Mouse (Mus musculus) yolk sac, embryonic 10.5 days (tissue): ENCODE results near the gene Stim2.
A peak's percentile ranks its signal among the peaks of the same experiment; 100 is the strongest.

Source experiments
- DNase-seq: peaks from one replicate; pipeline ENCODE4 v3.0.0-alpha.2; 2017; ENCODE audit warnings: low spot score

The Stim2 gene

DNA sequence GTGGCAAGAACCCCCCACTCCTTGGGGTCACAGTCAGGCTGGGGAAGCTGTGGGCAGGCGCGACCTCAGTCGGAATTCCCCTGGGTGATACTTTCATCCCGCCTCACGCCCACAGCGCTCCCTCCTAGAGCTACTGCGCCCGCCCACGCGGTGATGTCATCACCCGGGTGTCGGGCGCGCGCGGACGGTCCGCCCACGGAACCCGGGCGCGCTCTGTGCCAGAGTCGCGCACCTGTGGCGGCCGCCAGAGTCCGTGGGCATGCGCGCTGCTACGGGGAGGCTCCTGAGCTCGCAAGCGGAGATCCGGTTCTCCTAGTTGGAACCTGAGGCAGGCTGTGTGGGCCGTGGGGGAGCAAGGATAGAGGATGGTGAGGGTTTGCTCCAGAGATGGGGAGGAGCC is 3.0 kb upstream of the Stim2 start:
- peak; percentile 28 for DNase-seq

DNA sequence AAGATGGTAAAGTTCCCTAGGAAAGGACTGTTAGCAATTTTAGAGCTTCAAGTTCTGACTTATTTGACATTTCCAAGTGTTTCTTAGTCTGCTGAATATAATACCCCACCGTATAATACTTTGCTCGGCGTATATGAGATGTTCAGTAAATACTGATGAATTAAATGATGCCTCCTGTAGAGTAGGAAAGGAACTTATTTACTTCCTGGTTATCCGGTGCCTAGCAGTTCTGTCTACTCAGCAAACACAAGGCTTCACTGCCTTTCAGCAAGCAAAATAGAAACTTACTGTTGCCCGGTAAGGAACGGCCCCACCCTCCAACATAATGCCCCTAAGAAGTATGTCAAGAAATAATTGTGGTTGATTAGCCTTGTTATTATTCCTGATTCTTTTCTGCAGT is 1.5 kb upstream of the Stim2 start:
- no peak for DNase-seq

DNA sequence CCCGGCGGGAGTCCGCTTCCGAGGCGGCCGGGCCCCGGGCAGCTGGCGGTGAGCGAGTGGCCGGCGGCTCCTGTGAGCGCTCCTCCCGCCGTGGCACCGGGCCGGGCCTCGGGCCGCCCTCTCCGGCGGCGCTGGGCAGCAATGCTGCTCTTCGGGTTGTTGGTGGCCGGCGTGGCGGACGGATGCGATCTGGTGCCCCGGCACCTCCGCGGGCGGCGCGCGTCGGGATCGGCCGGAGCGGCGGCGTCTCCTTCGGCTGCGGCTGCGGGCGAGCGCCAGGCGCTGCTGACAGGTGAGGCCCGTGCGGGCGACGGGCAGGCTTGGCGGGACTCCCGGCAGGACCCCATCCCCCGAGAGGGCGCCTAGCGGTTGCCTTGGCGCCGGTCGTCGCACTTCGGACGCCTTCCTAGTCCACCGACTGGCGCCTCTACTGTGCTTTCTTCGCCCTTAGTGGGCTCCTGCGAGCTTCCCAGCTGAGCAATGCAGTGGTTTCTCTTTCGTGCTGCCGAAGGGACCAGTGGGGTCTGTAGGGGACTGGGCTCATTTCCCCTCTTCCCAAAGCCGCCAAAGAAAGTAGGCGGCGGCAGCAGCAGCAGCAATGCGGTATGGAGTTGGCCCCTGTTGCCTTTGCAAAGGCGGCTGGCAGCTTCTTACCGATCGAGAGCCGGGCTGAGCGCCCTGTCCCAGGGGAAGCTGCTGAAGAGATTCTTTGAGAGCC is 603 bp downstream of the Stim2 start:
- peak; percentile 65 for DNase-seq

DNA sequence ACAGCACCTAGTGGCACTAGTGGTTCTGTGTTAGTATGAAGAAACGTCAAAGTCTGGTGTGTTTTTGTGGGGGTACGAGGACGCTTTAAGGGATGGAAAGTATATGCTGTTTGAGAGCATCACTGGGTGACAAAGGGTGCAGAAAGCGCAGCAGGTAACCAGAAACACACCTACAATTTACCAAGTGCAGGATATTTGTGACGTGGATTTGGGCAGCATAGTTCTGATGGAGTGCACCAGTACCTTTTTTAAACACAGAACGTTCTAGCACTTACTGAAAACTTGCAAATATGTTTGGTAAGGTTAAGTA is 1.1 kb downstream of the Stim2 start:
- no peak for DNase-seq

GRCm38 (mm10) chr5:53999831-54000230 is 1.5 kb downstream of the Stim2 start:
- DNase-seq = no peak

DNA sequence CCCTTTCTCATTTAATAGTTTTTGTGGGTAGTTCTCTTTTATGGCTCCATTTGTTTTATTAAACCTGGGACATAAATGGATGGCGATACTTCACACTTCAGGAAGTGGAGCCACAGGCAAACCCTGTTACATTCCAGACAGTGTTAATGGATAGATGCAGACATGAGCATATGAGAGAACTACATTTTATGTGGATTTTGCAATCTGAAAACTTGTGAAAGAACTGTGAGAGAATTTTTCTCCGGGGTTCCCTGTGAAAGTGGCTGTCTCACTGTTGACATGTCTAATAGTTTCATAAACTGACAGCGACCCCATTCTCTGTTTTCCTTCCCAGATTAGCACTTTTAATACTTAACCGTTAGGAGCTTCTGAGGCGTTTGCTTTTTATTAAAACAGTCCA is 2.7 kb downstream of the Stim2 start:
- DNase-seq = no peak

- DNase-seq = no peak
These were observed 7.0 kb downstream of the Stim2 start for GRCm38 (mm10) chr5:54005111-54005864.

GRCm38 (mm10) chr5:54005865-54006225 is 7.5 kb downstream of the Stim2 start:
- DNase-seq = no peak

DNA sequence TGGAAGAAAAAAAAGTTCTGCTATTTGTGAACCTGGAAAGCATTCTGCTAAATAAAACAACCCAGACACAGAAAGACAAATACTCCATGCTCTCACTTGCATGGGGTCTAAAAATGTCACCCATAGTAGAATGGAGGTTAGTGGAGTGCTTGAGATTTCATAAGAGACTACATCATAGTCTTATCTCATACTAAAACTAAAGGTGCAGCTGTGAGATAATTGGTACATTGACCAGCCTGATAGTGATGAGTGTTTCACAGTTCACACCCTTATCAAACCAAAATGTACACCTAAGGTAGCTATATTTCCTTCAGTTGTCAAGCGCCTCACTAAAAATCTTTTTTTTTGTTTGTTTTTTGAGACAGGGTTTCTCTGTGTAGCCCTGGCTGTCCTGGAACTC is 8.5 kb downstream of the Stim2 start:
- DNase-seq = no peak

DNA sequence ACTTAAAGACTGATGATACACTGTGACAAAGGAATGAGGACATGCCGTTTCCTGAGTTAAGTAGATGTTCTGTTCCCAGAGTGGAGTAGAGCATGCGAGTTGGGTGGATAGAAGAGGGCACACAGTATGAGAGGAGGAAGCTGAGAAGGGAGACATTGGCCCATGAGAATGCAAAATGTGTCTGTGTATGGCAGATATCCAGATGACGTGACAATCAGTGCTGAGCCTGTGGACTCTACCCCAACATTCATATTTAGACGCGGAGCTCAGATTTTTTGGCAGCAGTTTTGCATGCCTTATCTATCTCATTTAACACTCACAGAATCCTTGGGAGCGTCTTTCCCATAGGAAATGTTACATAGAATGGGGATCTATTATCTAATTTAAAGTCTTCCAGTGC is 9.3 kb downstream of the Stim2 start:
- DNase-seq = no peak

- no peak for DNase-seq
These were observed 15.0 kb downstream of the Stim2 start for GRCm38 (mm10) chr5:54013271-54013670.

- DNase-seq = no peak
These were observed 18.8 kb downstream of the Stim2 start for GRCm38 (mm10) chr5:54017143-54017542.

- no peak for DNase-seq
These were observed 20.6 kb downstream of the Stim2 start for GRCm38 (mm10) chr5:54018856-54019255.

DNA sequence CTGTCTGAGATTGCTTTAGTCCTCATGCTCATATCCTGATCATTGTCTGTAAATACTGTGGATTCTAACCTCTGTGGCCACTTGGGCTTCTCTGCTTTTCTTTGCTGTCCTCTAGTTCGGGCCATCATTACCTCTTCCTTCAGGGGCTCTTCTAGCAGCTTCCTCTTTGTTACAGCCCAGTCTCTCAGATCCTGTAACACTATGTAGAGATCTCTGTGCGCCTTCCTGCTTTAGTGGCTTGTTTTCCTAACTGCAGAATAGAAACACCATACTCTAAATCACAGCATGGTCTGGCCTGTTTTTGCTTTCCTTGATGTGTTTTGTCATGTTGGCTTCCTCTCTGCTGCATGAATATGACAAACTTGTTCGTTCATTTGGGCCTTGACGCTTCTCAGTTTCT is 21.2 kb downstream of the Stim2 start:
- no peak for DNase-seq

DNA sequence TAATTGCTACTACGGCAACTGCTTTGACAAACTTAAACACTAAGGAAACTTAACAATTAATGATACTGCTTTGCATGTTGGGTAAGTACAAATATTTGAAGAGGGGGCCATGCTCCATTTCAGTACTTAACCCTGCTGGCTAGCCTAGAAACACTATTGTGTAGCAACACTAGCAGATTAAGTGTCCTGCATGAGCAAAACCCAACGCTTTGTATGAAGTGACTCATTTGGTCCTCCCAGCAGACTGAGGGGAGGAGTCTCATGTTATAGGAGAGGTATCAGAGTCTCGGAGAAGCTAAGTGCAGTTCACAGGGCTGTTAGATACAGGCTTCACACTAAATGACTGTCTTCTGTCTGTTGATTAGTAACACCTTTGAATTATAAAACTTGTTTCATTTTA is 26.3 kb downstream of the Stim2 start:
- DNase-seq = no peak

- no peak for DNase-seq
These were observed 27.3 kb downstream of the Stim2 start for GRCm38 (mm10) chr5:54025630-54026029.

DNA sequence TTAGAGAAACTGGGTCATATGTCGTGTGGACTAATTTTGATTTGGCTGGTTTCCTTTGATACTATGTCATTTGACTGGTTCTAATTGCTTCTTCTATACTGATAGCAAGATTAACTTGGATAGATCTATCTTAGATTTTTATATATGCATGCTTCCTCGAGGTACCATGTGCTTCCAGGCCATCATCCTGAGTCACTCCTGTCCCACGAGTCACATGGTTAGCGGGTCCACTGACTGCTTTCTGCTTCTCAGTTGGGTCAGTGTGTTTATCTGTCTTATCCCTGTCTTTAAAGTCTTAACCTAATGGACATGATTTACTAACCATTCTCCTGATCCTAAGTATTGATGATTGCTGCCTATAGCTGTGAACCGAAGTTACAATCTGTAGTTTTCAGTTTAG is 34.9 kb downstream of the Stim2 start:
- DNase-seq = no peak

DNA sequence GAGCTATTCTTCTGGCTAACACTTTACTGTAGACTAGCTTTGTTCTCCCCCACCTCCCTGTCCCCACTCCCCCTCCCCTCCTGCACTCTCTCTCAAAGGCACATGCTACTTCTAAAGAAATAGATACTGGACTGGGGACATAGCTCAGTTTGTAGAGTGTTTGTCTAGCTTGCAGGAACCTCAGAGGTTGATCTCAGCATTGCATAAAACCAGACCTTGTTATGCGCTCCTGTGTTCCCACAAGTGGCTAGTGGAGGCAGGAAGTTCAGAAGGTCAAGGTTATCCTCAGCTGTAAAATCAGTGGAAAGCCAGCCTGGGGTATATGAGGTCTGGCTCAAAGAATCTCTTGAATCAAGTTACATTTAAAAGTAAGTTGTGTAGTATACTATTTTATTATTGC is 36.4 kb downstream of the Stim2 start:
- DNase-seq = no peak

DNA sequence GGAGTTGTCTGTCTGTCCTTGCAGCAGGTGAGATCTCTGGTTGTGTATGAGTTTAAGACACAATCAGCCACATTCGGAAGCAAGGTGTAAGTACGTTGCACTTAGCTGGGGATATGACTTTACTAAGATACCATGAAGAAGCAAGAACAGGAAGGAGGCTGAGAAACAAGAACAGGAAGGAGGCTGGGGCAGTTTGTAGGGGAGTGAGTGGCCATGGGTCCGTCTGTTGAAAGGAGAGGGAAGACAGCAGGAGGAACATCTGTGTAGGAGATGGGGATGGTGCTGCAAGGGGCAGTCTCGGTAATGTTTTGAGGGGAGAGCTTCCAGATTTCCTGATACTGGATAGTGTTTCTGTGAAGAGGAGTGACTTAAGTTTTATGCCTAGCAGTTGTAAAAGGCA is 40.3 kb downstream of the Stim2 start:
- DNase-seq = no peak

- DNase-seq = no peak
These were observed 42.2 kb downstream of the Stim2 start for GRCm38 (mm10) chr5:54040527-54040926.

DNA sequence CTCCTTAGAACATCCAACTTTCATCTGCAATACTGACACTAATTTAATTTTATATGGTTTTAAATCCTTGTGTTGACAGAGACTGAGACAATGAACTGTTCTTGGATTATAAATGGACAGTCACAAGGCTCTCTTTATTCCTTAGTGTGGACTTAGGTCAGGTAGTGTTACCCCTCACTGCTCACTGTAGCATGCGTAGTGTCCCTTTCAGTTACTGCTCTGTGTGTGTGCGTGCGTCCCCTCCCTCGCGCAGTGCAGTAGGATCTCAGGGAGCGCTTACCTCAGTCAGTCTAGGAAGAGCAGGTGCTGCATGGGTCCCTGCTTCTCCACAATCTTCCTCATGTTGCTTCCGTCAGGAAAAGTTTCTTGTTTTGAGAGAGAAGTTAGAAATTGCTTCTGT is 43.7 kb downstream of the Stim2 start:
- DNase-seq = no peak

DNA sequence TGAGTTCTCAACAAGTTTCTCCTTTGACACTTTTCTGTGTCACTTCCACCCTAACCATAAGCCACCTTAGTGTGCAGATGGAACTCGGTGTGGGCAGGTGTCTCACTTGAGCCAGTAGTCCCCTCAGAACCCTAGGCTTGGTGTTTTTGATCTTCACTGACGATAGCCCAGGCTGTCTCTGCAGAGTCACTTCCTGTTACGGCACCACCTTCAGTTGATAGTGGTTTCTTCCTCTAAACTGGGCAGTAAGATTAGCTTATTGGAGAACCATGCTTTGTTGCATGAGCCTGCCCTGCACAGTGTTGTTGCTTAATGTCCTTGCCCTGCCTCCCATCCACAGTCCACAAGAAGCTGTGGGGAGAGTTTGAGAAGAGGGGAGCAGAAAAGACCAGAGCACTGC is 47.2 kb downstream of the Stim2 start:
- DNase-seq = no peak

GRCm38 (mm10) chr5:54046432-54046831 is 48.1 kb downstream of the Stim2 start:
- DNase-seq = no peak

- DNase-seq = peak; percentile 57
These were observed 50.9 kb downstream of the Stim2 start for GRCm38 (mm10) chr5:54049145-54049733.
